ENCODE assay signal across 12 mouse cellular contexts in the genomic region with DNA sequence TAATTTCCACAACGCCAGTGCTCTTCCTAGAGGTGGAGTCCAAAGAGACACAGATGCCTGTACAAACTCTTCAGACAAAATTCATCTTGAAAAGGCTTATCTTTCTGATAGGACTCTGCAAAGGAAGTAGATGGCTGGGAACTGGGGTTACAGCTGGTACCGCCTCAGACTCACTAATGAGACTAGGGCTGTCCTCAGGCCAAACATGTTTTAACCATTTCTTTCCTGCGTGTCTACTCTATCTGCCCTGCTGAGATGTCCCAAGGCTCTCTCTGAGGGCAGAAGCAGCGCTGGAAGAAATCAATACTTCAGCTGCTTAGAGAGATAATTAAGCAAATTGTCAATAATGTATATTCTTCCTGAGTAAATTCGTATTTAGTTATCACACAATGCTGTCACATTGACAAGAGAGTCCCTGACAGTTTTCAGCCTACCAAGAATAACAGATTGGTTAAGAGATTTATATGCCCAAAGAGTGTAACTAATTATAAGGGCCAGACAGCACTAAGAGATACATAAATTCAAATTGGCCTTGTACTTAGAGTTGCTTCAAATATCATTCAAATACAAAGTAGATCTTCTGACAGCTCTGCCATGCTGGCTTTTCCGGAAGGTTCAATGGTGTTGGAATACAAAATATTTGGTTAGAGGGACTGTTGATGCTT.
"Had no signal": no experiment of that assay in that cellular context is flagged by ENCODE, and none has a peak within 500 bp of the region (broad histone marks: within the 10 kb centered on the region; RNA-seq: fewer than 3 reads in every experiment).

No protein-coding gene starts in this region.

- H3K9me3 ChIP-seq: intestine, embryonic 15.5 days; kidney, embryonic 15.5 days; limb, embryonic 15.5 days; liver, embryonic 12.5 days; megakaryocyte, embryonic 14.5 days; neural tube, embryonic 13.5 days had no signal

- H3K4me3 ChIP-seq: intestine, embryonic 15.5 days; kidney, embryonic 15.5 days; limb, embryonic 15.5 days; liver, embryonic 12.5 days; megakaryocyte, embryonic 14.5 days; neural tube, embryonic 13.5 days had no signal

- ATAC-seq: intestine, embryonic 15.5 days; liver, embryonic 12.5 days had no signal

- H3K36me3 ChIP-seq: intestine, embryonic 15.5 days; kidney, embryonic 15.5 days; limb, embryonic 15.5 days; liver, embryonic 12.5 days; neural tube, embryonic 13.5 days had no signal

- H3K4me2 ChIP-seq: intestine, embryonic 15.5 days; kidney, embryonic 15.5 days; limb, embryonic 15.5 days; liver, embryonic 12.5 days; lung, embryonic 14.5 days; neural tube, embryonic 13.5 days had no signal

- H3K4me1 ChIP-seq: intestine, embryonic 15.5 days; limb, embryonic 15.5 days; liver, embryonic 12.5 days; megakaryocyte, embryonic 14.5 days had no signal

- H3K27me3 ChIP-seq: intestine, embryonic 15.5 days; kidney, embryonic 15.5 days; limb, embryonic 15.5 days; liver, embryonic 12.5 days; neural tube, embryonic 13.5 days had no signal

- H3K9ac ChIP-seq: intestine, embryonic 15.5 days; kidney, embryonic 15.5 days; limb, embryonic 15.5 days; liver, embryonic 12.5 days; lung, embryonic 14.5 days; neural tube, embryonic 13.5 days had no signal

- H3K27ac ChIP-seq: intestine, embryonic 15.5 days; kidney, embryonic 15.5 days; limb, embryonic 15.5 days; liver, embryonic 12.5 days; neural tube, embryonic 13.5 days; stomach, postnatal 0 days had no signal

- DNase-seq: kidney, adult 18-20 months; kidney, postnatal 14 days; lung, embryonic 14.5 days; lung, postnatal 4 days; right cerebral cortex, adult 18-20 months had no signal
